Mouse (Mus musculus): ENCODE measurements around the gene Batf3.

Batf3 gene

GRCm38 (mm10) chr1:191150924-191151605, 53.4 kb downstream of the Batf3 start:
- Histone ChIP-seq H3K36me3 (ENCODE audit: insufficient read depth, low read length) (no peaks in the 10 kb centered on the region), H3K27me3 (ENCODE audit: insufficient read depth, low read length) (no peaks in the 10 kb centered on the region), H3K9me3 (ENCODE audit: low read length) (peaks cover 19% of the 10 kb centered on the region), H3K4me1 (replicated peaks; ENCODE audit: low read depth, low read length) (no peaks in the 10 kb centered on the region; the same call in 1 of the 2 replicates), H3K4me3 (replicated peaks; ENCODE audit: low read length) (no peak overlapping the region)
- TF ChIP-seq NANOG (IDR thresholded peaks at IDR 0.05; ENCODE audit: borderline replicate concordance, low read length) (no peak), POU5F1 (IDR thresholded peaks at IDR 0.05; ENCODE audit: borderline replicate concordance, low read length) (no peak), CTCF (conservative IDR thresholded peaks at IDR 0.05; ENCODE audit: low read length) (no peak)

GRCm38 (mm10) chr1:191153052-191153451, 55.4 kb downstream of the Batf3 start:
- Histone ChIP-seq H3K36me3 (ENCODE audit: insufficient read depth, low read length) (no peaks in the 10 kb centered on the region), H3K4me3 (replicated peaks; ENCODE audit: low read length) (no peak overlapping the region), H3K9me3 (ENCODE audit: low read length) (peaks cover 38% of the 10 kb centered on the region), H3K27me3 (ENCODE audit: insufficient read depth, low read length) (no peaks in the 10 kb centered on the region), H3K4me1 (replicated peaks; ENCODE audit: low read depth, low read length) (no peaks in the 10 kb centered on the region; the same call in 1 of the 2 replicates)
- TF ChIP-seq CTCF (conservative IDR thresholded peaks at IDR 0.05; ENCODE audit: low read length) (peak; percentile 84), POU5F1 (IDR thresholded peaks at IDR 0.05; ENCODE audit: borderline replicate concordance, low read length) (no peak)

- H3K4me1 ChIP-seq (replicated peaks; ENCODE audit: low read depth, low read length), result no peaks in the 10 kb centered on the region; the same call in 1 of the 2 replicates
- no peaks in the 10 kb centered on the region for H3K36me3 ChIP-seq (ENCODE audit: insufficient read depth, low read length)
- TF ChIP-seq POU5F1 (IDR thresholded peaks at IDR 0.05; ENCODE audit: borderline replicate concordance, low read length) (no peak), NANOG (IDR thresholded peaks at IDR 0.05; ENCODE audit: borderline replicate concordance, low read length) (no peak), CTCF (conservative IDR thresholded peaks at IDR 0.05; ENCODE audit: low read length) (no peak)
- peaks cover 48% of the 10 kb centered on the region for H3K9me3 ChIP-seq (ENCODE audit: low read length)
- H3K4me3 ChIP-seq (replicated peaks; ENCODE audit: low read length), result no peak overlapping the region
- no peaks in the 10 kb centered on the region for H3K27me3 ChIP-seq (ENCODE audit: insufficient read depth, low read length)
Observed at GRCm38 (mm10) chr1:191154314-191154713, 56.7 kb downstream of the Batf3 start.

All from E14TG2a.4 (cell line).